Mouse (Mus musculus) natural killer cell, adult 2 months (primary cell): ENCODE data around the gene Gpc6.

Experiments used
- DNase-seq, 2 experiments: peaks; one replicate each; pipeline ENCODE4 v3.0.0; 2022; ENCODE audit warnings: low spot score in 2 of 2

Gene Gpc6

GRCm38 (mm10) chr14:117611113-117611512 is 686.0 kb downstream of the Gpc6 start:
- DNase-seq = no peak

- DNase-seq = peak in 1 of 2 experiments; percentile 34
These were observed 700.1 kb downstream of the Gpc6 start for GRCm38 (mm10) chr14:117625100-117625710.

GRCm38 (mm10) chr14:117634238-117634940 is 709.3 kb downstream of the Gpc6 start:
- no peak for DNase-seq

GRCm38 (mm10) chr14:117641853-117642252 is 716.7 kb downstream of the Gpc6 start:
- DNase-seq = no peak

GRCm38 (mm10) chr14:117643069-117643468 is 718.0 kb downstream of the Gpc6 start:
- DNase-seq = no peak

- DNase-seq = no peak
These were observed 723.3 kb downstream of the Gpc6 start for GRCm38 (mm10) chr14:117648199-117648960.

GRCm38 (mm10) chr14:117650141-117650540 is 725.0 kb downstream of the Gpc6 start:
- no peak for DNase-seq

- DNase-seq = no peak
These were observed 726.2 kb downstream of the Gpc6 start for GRCm38 (mm10) chr14:117651271-117651670.

- DNase-seq = no peak
These were observed 726.8 kb downstream of the Gpc6 start for GRCm38 (mm10) chr14:117651938-117652337.

GRCm38 (mm10) chr14:117655382-117655781 is 730.3 kb downstream of the Gpc6 start:
- no peak for DNase-seq

- DNase-seq = no peak
These were observed 734.2 kb downstream of the Gpc6 start for GRCm38 (mm10) chr14:117659198-117659761.

- no peak for DNase-seq
These were observed 737.1 kb downstream of the Gpc6 start for GRCm38 (mm10) chr14:117662261-117662660.

- no peak for DNase-seq
These were observed 739.7 kb downstream of the Gpc6 start for GRCm38 (mm10) chr14:117664796-117665195.

- no peak for DNase-seq
These were observed 741.0 kb downstream of the Gpc6 start for GRCm38 (mm10) chr14:117666126-117666525.

GRCm38 (mm10) chr14:117673541-117673940 is 748.4 kb downstream of the Gpc6 start:
- DNase-seq = no peak

- no peak for DNase-seq
These were observed 749.4 kb downstream of the Gpc6 start for GRCm38 (mm10) chr14:117674482-117674881.

GRCm38 (mm10) chr14:117679926-117680325 is 754.8 kb downstream of the Gpc6 start:
- DNase-seq = no peak

- DNase-seq = no peak
These were observed 756.3 kb downstream of the Gpc6 start for GRCm38 (mm10) chr14:117681321-117681921.

GRCm38 (mm10) chr14:117683149-117683548 is 758.0 kb downstream of the Gpc6 start:
- DNase-seq = no peak

GRCm38 (mm10) chr14:117689848-117690247 is 764.7 kb downstream of the Gpc6 start:
- DNase-seq = no peak

GRCm38 (mm10) chr14:117695565-117695964 is 770.5 kb downstream of the Gpc6 start:
- DNase-seq = no peak
